Mouse (Mus musculus): ENCODE data around the gene Adamtsl3. TPM values are rescaled to one million over a fixed set of nuclear protein-coding genes. Genes with fewer than 3 reads are reported as not detected.
A peak's percentile ranks its signal among the peaks of the same experiment; 100 is the strongest.

The Adamtsl3 gene
- polyA plus RNA-seq, 1 experiment from 2014 or later = 0.68 TPM

DNA sequence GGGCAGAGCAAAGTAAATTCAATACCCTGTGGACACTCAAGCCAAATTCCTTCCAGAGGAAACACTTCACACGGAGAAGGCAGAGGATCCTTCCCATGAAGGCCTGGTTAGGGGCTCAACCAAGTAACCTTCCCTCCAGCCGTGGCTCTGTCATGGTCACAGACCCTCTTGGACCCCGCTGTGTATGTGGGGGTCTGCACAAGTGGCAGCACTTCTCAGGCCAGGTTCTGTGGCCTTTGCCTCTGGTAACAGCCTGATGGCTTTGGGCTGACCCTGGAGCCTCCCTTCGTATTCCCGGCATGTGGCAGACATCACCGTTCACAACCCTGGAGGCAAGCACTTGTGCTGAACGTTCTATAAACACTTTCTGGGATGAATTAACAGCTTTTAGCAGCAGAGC lies 14.3 kb downstream of the Adamtsl3 start:
- 50% methylated on average over 7 of the region's 7 CpGs for WGBS
- peak overlapping the region; percentile 72 for H3K27ac ChIP-seq (ENCODE audit: low read length)
- H3K9ac ChIP-seq (ENCODE audit: low read depth, low read length) = no peak overlapping the region
- no peaks in the 10 kb centered on the region for H3K36me3 ChIP-seq (ENCODE audit: control insufficient read depth, insufficient read depth, low read length)
- H3K27me3 ChIP-seq (replicated peaks; ENCODE audit: control insufficient read depth, insufficient read depth, low read length) = no peaks in the 10 kb centered on the region
- no peaks in the 10 kb centered on the region for H3K9me3 ChIP-seq (ENCODE audit: control insufficient read depth, low read length)
- H3K4me3 ChIP-seq (ENCODE audit: low read length) = no peak overlapping the region
- ATAC-seq = no peak
- H3K4me2 ChIP-seq (ENCODE audit: low read depth, low read length) = no peak overlapping the region
- H3K4me1 ChIP-seq (ENCODE audit: control insufficient read depth, insufficient read depth, low read length) = no peaks in the 10 kb centered on the region

DNA sequence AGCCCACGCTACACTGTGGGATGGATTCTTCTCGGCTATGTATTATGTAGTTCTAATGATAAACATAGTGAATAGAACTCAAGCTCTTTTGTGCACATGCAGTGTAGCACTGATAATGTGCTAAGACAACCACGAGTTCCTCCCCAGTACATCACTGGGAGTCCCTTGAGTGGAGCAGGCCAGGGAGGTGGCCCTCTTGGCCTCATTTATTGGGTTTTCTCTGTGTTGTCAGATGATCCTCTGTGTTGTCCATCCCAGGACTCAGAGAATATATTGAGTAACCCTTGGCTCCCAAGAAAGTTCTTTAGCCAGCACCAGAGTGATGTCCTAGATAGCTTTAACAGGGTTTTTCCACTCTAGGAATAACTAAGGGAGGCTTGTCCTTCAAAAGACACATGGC lies 14.9 kb downstream of the Adamtsl3 start:
- Histone ChIP-seq H3K27ac (ENCODE audit: low read length) (no peak overlapping the region), H3K4me3 (ENCODE audit: low read length) (no peak overlapping the region), H3K9ac (ENCODE audit: low read depth, low read length) (no peak overlapping the region), H3K27me3 (replicated peaks; ENCODE audit: control insufficient read depth, insufficient read depth, low read length) (no peaks in the 10 kb centered on the region), H3K9me3 (ENCODE audit: control insufficient read depth, low read length) (no peaks in the 10 kb centered on the region), H3K36me3 (ENCODE audit: control insufficient read depth, insufficient read depth, low read length) (no peaks in the 10 kb centered on the region), H3K4me1 (ENCODE audit: control insufficient read depth, insufficient read depth, low read length) (no peaks in the 10 kb centered on the region), H3K4me2 (ENCODE audit: low read depth, low read length) (no peak overlapping the region)
- no peak for ATAC-seq
- 73% methylated on average over 3 of the region's 3 CpGs for WGBS

- no peak overlapping the region for H3K27ac ChIP-seq (ENCODE audit: low read length)
- no peaks in the 10 kb centered on the region for H3K36me3 ChIP-seq (ENCODE audit: control insufficient read depth, insufficient read depth, low read length)
- H3K9ac ChIP-seq (ENCODE audit: low read depth, low read length) = no peak overlapping the region
- no peaks in the 10 kb centered on the region for H3K27me3 ChIP-seq (replicated peaks; ENCODE audit: control insufficient read depth, insufficient read depth, low read length)
- H3K4me1 ChIP-seq (ENCODE audit: control insufficient read depth, insufficient read depth, low read length) = no peaks in the 10 kb centered on the region
- 71% methylated on average over 5 of the region's 5 CpGs for WGBS
- no peaks in the 10 kb centered on the region for H3K9me3 ChIP-seq (ENCODE audit: control insufficient read depth, low read length)
- ATAC-seq = no peak
- H3K4me2 ChIP-seq (ENCODE audit: low read depth, low read length) = no peak overlapping the region
- no peak overlapping the region for H3K4me3 ChIP-seq (ENCODE audit: low read length)
Observed at GRCm38 (mm10) chr7:82359146-82359545, 23.7 kb downstream of the Adamtsl3 start.

DNA sequence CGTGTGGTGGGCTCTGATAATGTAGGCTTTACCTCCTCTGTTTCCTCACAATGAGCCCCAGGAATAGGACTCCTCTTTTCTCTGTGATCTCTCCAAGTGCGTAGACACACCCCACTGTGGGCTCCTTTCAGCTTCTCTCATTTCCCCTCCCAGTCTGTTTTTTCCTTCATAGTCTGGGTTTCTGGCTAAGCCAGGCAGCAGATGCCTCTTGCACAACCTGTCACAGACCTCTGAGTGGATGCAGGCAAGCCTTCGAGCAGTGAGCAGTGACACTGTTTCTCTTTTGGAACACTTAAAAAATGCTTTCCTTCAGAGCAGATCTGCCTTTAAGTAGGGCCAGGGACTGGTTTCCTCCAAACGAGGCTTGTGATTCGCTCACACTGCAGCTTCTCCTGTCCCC lies 24.2 kb downstream of the Adamtsl3 start:
- WGBS = 55% methylated on average over 5 of the region's 5 CpGs
- no peaks in the 10 kb centered on the region for H3K36me3 ChIP-seq (ENCODE audit: control insufficient read depth, insufficient read depth, low read length)
- H3K4me2 ChIP-seq (ENCODE audit: low read depth, low read length) = no peak overlapping the region
- H3K27ac ChIP-seq (ENCODE audit: low read length) = no peak overlapping the region; the same call in 1 of the 2 replicates
- no peaks in the 10 kb centered on the region for H3K4me1 ChIP-seq (ENCODE audit: control insufficient read depth, insufficient read depth, low read length)
- ATAC-seq = no peak
- no peak overlapping the region for H3K4me3 ChIP-seq (ENCODE audit: low read length)
- no peak overlapping the region for H3K9ac ChIP-seq (ENCODE audit: low read depth, low read length)
- no peaks in the 10 kb centered on the region for H3K9me3 ChIP-seq (ENCODE audit: control insufficient read depth, low read length)
- no peaks in the 10 kb centered on the region for H3K27me3 ChIP-seq (replicated peaks; ENCODE audit: control insufficient read depth, insufficient read depth, low read length)

DNA sequence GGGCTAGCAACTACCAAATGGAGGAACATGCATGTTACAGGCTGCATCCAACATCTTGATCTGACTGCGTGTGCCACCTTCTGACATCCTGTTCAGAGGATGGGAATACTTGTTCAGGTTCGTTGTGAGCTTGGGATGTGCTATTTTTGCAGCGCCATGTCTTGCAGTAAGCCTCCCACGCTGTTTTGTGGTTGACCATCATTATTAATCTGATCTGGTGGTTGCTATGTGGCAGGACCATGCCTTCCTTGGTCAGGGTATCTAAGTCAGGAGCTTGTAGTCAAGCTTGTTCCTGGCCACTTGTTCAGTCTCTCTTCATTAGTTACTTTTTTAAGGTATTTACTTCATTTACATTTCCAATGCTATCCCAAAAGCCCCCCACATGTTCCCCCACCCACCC lies 24.7 kb downstream of the Adamtsl3 start:
- H3K4me2 ChIP-seq (ENCODE audit: low read depth, low read length) = no peak overlapping the region
- H3K4me3 ChIP-seq (ENCODE audit: low read length) = no peak overlapping the region
- H3K9me3 ChIP-seq (ENCODE audit: control insufficient read depth, low read length) = no peaks in the 10 kb centered on the region
- no peaks in the 10 kb centered on the region for H3K4me1 ChIP-seq (ENCODE audit: control insufficient read depth, insufficient read depth, low read length)
- H3K36me3 ChIP-seq (ENCODE audit: control insufficient read depth, insufficient read depth, low read length) = no peaks in the 10 kb centered on the region
- H3K27me3 ChIP-seq (replicated peaks; ENCODE audit: control insufficient read depth, insufficient read depth, low read length) = no peaks in the 10 kb centered on the region
- no peak overlapping the region for H3K9ac ChIP-seq (ENCODE audit: low read depth, low read length)
- H3K27ac ChIP-seq (ENCODE audit: low read length) = no peak overlapping the region; the same call in 1 of the 2 replicates
- WGBS = 84% methylated on average over 4 of the region's 4 CpGs
- ATAC-seq = no peak

DNA sequence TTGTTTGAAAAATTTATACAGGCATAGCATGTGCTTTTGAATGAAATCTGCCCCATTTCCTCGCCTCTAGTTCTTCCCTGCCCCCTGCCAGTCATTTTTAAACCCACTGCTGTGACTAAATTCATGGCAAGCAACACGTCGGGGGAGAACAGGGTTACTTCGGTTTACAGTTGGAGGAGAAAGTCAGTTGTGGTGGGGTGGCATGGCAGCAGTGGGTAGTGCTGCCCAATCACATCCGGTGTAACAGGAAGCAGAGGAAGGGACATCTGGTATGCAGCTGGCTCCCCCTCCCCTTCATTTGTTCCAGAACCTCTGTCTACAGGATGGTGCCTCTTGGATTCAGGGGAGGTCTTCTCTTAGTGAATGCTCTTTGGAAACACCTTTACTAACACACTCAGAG lies 25.6 kb downstream of the Adamtsl3 start:
- no peak for ATAC-seq

DNA sequence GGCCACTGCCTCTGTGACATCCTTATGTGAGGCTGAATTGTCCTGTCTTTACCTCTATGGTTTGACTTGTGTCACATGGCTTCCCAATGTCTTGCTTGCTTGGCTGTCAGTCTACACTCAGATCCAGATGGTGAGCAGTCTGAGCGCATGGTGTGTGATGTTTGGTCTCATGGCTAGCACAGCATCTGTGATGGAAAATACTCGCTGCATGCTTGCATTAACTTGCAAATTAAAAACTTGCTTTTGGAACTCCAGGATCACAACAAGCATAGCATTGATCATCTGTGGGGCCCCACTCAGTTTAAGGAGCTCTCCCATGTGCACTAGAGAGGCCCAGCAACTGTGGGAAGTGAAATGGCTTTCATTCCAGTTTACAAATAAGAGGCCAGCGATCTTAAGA lies 29.1 kb downstream of the Adamtsl3 start:
- WGBS = 84% methylated on average over 3 of the region's 3 CpGs
- no peak overlapping the region for H3K27ac ChIP-seq (ENCODE audit: low read length)
- no peak for ATAC-seq
- no peaks in the 10 kb centered on the region for H3K9me3 ChIP-seq (ENCODE audit: control insufficient read depth, low read length)
- no peak overlapping the region for H3K4me3 ChIP-seq (ENCODE audit: low read length)
- no peaks in the 10 kb centered on the region for H3K27me3 ChIP-seq (replicated peaks; ENCODE audit: control insufficient read depth, insufficient read depth, low read length)
- H3K9ac ChIP-seq (ENCODE audit: low read depth, low read length) = no peak overlapping the region
- no peaks in the 10 kb centered on the region for H3K4me1 ChIP-seq (ENCODE audit: control insufficient read depth, insufficient read depth, low read length)
- H3K36me3 ChIP-seq (ENCODE audit: control insufficient read depth, insufficient read depth, low read length) = no peaks in the 10 kb centered on the region
- H3K4me2 ChIP-seq (ENCODE audit: low read depth, low read length) = no peak overlapping the region

More for the DNA sequence above, 25.6 kb downstream of the Adamtsl3 start:
- Histone ChIP-seq H3K9me3 (ENCODE audit: control insufficient read depth, low read length) (no peaks in the 10 kb centered on the region), H3K4me2 (ENCODE audit: low read depth, low read length) (no peak overlapping the region), H3K36me3 (ENCODE audit: control insufficient read depth, insufficient read depth, low read length) (no peaks in the 10 kb centered on the region), H3K4me3 (ENCODE audit: low read length) (no peak overlapping the region), H3K27me3 (replicated peaks; ENCODE audit: control insufficient read depth, insufficient read depth, low read length) (no peaks in the 10 kb centered on the region), H3K27ac (ENCODE audit: low read length) (no peak overlapping the region), H3K4me1 (ENCODE audit: control insufficient read depth, insufficient read depth, low read length) (no peaks in the 10 kb centered on the region), H3K9ac (ENCODE audit: low read depth, low read length) (no peak overlapping the region)
- WGBS = 80% methylated on average over 5 of the region's 5 CpGs

- Histone ChIP-seq H3K27me3 (replicated peaks; ENCODE audit: control insufficient read depth, insufficient read depth, low read length) (no peaks in the 10 kb centered on the region), H3K27ac (ENCODE audit: low read length) (no peak overlapping the region), H3K4me2 (ENCODE audit: low read depth, low read length) (no peak overlapping the region), H3K36me3 (ENCODE audit: control insufficient read depth, insufficient read depth, low read length) (no peaks in the 10 kb centered on the region), H3K4me3 (ENCODE audit: low read length) (no peak overlapping the region), H3K9ac (ENCODE audit: low read depth, low read length) (no peak overlapping the region), H3K4me1 (ENCODE audit: control insufficient read depth, insufficient read depth, low read length) (no peaks in the 10 kb centered on the region), H3K9me3 (ENCODE audit: control insufficient read depth, low read length) (no peaks in the 10 kb centered on the region)
- 40% methylated on average over 4 of the region's 4 CpGs for WGBS
- peak; percentile 60 for ATAC-seq
Observed at GRCm38 (mm10) chr7:82366056-82366455, 30.6 kb downstream of the Adamtsl3 start.

- no peaks in the 10 kb centered on the region for H3K4me1 ChIP-seq (ENCODE audit: control insufficient read depth, insufficient read depth, low read length)
- ATAC-seq = no peak
- H3K27me3 ChIP-seq (replicated peaks; ENCODE audit: control insufficient read depth, insufficient read depth, low read length) = no peaks in the 10 kb centered on the region
- no peaks in the 10 kb centered on the region for H3K36me3 ChIP-seq (ENCODE audit: control insufficient read depth, insufficient read depth, low read length)
- no peaks in the 10 kb centered on the region for H3K9me3 ChIP-seq (ENCODE audit: control insufficient read depth, low read length)
- 0 out of 2 replicates have a peak overlapping the region, but pooled peaks have one; percentile 25 for H3K27ac ChIP-seq (ENCODE audit: low read length)
- H3K4me3 ChIP-seq (ENCODE audit: low read length) = no peak overlapping the region
- WGBS = 80% methylated on average over 5 of the region's 5 CpGs
- H3K4me2 ChIP-seq (ENCODE audit: low read depth, low read length) = no peak overlapping the region
- H3K9ac ChIP-seq (ENCODE audit: low read depth, low read length) = no peak overlapping the region
Observed at GRCm38 (mm10) chr7:82366471-82366870, 31.0 kb downstream of the Adamtsl3 start.

GRCm38 (mm10) chr7:82368047-82368446 lies 32.6 kb downstream of the Adamtsl3 start:
- Histone ChIP-seq H3K4me1 (ENCODE audit: control insufficient read depth, insufficient read depth, low read length) (no peaks in the 10 kb centered on the region), H3K36me3 (ENCODE audit: control insufficient read depth, insufficient read depth, low read length) (no peaks in the 10 kb centered on the region), H3K4me2 (ENCODE audit: low read depth, low read length) (no peak overlapping the region), H3K9me3 (ENCODE audit: control insufficient read depth, low read length) (no peaks in the 10 kb centered on the region), H3K27ac (ENCODE audit: low read length) (no peak overlapping the region), H3K9ac (ENCODE audit: low read depth, low read length) (no peak overlapping the region), H3K27me3 (replicated peaks; ENCODE audit: control insufficient read depth, insufficient read depth, low read length) (no peaks in the 10 kb centered on the region), H3K4me3 (ENCODE audit: low read length) (no peak overlapping the region)
- WGBS = 56% methylated on average over 2 of the region's 2 CpGs
- ATAC-seq = no peak
